Mouse (Mus musculus) common myeloid progenitor, adult 5-6 weeks (primary cell): Measurements from ENCODE around the gene Olfr1412. TPM values are rescaled to one million over a fixed set of nuclear protein-coding genes. Genes with fewer than 3 reads are reported as not detected.

Experiments used
- ATAC-seq: replicated peaks from 2 replicates; pipeline ENCODE4 v1.8.0; 2016; ENCODE audit warnings: low read depth, mild to moderate bottlenecking, moderate TSS enrichment, inconsistent platforms; ENCODE audit not compliant: poor library complexity, severe bottlenecking
- total RNA-seq: library from RNA; stranded (forward); fragments of 200-1000, 187-1606 nt; gene quantifications from 2 replicates; pipeline ENCODE4 v1.2.3, GENCODE M21; 2017

The Olfr1412 gene
- total RNA-seq, 1 experiment from 2014 or later, result not detected

- no peak for ATAC-seq
These were observed 51.1 kb downstream of the Olfr1412 start for GRCm38 (mm10) chr1:92636676-92637075.

- no peak for ATAC-seq
These were observed 52.1 kb downstream of the Olfr1412 start for GRCm38 (mm10) chr1:92637501-92638172.

- no peak for ATAC-seq
These were observed 52.6 kb downstream of the Olfr1412 start for GRCm38 (mm10) chr1:92638181-92638580.

GRCm38 (mm10) chr1:92638736-92639135 is 53.2 kb downstream of the Olfr1412 start:
- no peak for ATAC-seq

GRCm38 (mm10) chr1:92640393-92640792 is 54.8 kb downstream of the Olfr1412 start:
- peak; percentile 31 for ATAC-seq

Other genes with a start within 250 kb of the Olfr1412 start
- gene Ndufa10, start 111.9 kb upstream of the Olfr1412 start, total RNA-seq, result 93.3 and 103 TPM in 2 replicates
- gene Olfr1416, start 100.7 kb upstream of the Olfr1412 start, total RNA-seq, result not detected in 2 replicates
- gene Olfr1415, start 89.7 kb upstream of the Olfr1412 start, total RNA-seq, result not detected in 2 replicates
- not detected in 2 replicates for gene Olfr1414, start 67.1 kb upstream of the Olfr1412 start, total RNA-seq
- gene Olfr1413, start 14.5 kb upstream of the Olfr1412 start, total RNA-seq, result not detected in 2 replicates
- not detected in 2 replicates for gene Olfr1411, start 8.6 kb downstream of the Olfr1412 start, total RNA-seq
- gene Olfr1410, start 20.0 kb downstream of the Olfr1412 start, total RNA-seq, result not detected in 2 replicates
- gene Olfr12, start 32.0 kb downstream of the Olfr1412 start, total RNA-seq, result not detected in 2 replicates
- 124 and 156 TPM in 2 replicates for gene Cops9, start 56.2 kb downstream of the Olfr1412 start, total RNA-seq
- 6.0 and 8.2 TPM in 2 replicates for gene Otos, start 63.1 kb downstream of the Olfr1412 start, total RNA-seq
- gene Gpc1, start 245.9 kb downstream of the Olfr1412 start, total RNA-seq, result 11.5 and 11.8 TPM in 2 replicates